Mouse (Mus musculus): Measurements from ENCODE around the gene Anks4b.

Gene Anks4b

GRCm38 (mm10) chr7:120182891-120183290 is 9.2 kb downstream of the Anks4b start:
- no peak for ATAC-seq (ENCODE audit: insufficient number of reproducible peaks, low FRiP score, low TSS enrichment)

- no peak for ATAC-seq (ENCODE audit: insufficient number of reproducible peaks, low FRiP score, low TSS enrichment)
Observed at GRCm38 (mm10) chr7:120188946-120189345, 15.3 kb downstream of the Anks4b start.

GRCm38 (mm10) chr7:120189369-120190149 is 15.9 kb downstream of the Anks4b start:
- no peak for ATAC-seq (ENCODE audit: insufficient number of reproducible peaks, low FRiP score, low TSS enrichment)

GRCm38 (mm10) chr7:120190150-120190665 is 16.6 kb downstream of the Anks4b start:
- no peak for ATAC-seq (ENCODE audit: insufficient number of reproducible peaks, low FRiP score, low TSS enrichment)

- no peak for ATAC-seq (ENCODE audit: insufficient number of reproducible peaks, low FRiP score, low TSS enrichment)
Observed at GRCm38 (mm10) chr7:120192207-120192606, 18.5 kb downstream of the Anks4b start.

- no peak for ATAC-seq (ENCODE audit: insufficient number of reproducible peaks, low FRiP score, low TSS enrichment)
Observed at GRCm38 (mm10) chr7:120192816-120193215, 19.2 kb downstream of the Anks4b start.

GRCm38 (mm10) chr7:120195207-120195606 is 21.5 kb downstream of the Anks4b start:
- no peak for ATAC-seq (ENCODE audit: insufficient number of reproducible peaks, low FRiP score, low TSS enrichment)

GRCm38 (mm10) chr7:120201231-120201744 is 27.6 kb downstream of the Anks4b start:
- no peak for ATAC-seq (ENCODE audit: insufficient number of reproducible peaks, low FRiP score, low TSS enrichment)

- no peak for ATAC-seq (ENCODE audit: insufficient number of reproducible peaks, low FRiP score, low TSS enrichment)
Observed at GRCm38 (mm10) chr7:120201771-120202170, 28.1 kb downstream of the Anks4b start, which contains the start of gene Crym. Crym (minus strand) TSS chr7:120202111.

GRCm38 (mm10) chr7:120203789-120204188 is 30.1 kb downstream of the Anks4b start, which contains the start of gene Abca14:
Abca14 (plus strand) TSS chr7:120203961.
- peak; percentile 80 for ATAC-seq (ENCODE audit: insufficient number of reproducible peaks, low FRiP score, low TSS enrichment)

GRCm38 (mm10) chr7:120205989-120206388 is 32.3 kb downstream of the Anks4b start:
- ATAC-seq (ENCODE audit: insufficient number of reproducible peaks, low FRiP score, low TSS enrichment): no peak

- ATAC-seq (ENCODE audit: insufficient number of reproducible peaks, low FRiP score, low TSS enrichment): no peak
Observed at GRCm38 (mm10) chr7:120228541-120228940, 54.9 kb downstream of the Anks4b start.
